Mouse (Mus musculus) brain, adult 2 months (tissue): ENCODE results near the gene Mgat4c.

ENCODE experiments used
- DNase-seq: peaks from one replicate; pipeline ENCODE4 v3.0.0; 2011; ENCODE audit warnings: low read depth, low spot score

Gene Mgat4c

DNA sequence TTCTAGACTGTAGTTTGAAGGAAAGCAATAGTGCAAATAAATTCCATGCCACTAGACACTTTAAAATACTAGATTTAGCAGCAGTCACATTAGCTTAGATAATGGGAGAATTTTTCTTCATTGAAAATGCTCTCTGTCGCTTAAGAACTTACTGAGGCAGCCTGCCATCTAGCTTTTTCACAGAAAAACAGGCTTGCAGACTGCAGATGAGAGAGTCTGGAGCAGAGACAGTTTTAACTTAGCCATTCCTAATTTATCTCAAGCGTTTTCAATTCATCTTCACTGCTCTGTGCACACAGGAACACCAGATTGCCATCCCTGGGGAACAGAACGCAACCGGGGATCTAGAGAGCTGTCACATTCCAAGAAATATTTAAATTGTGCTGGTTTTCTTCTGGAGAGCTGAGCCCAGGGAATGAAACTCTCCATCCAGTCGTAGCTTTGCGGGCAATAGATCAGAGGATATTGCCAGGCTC, at the start of gene Mgat4c:
TSS of gene Mgat4c (plus strand) at position 51 of the 476 bp plus-strand sequence.
- DNase-seq, result peak; percentile 92

- no peak for DNase-seq
Observed at GRCm38 (mm10) chr10:101635266-101635665, 46.0 kb upstream of the Mgat4c start.

- peak; percentile 52 for DNase-seq
Observed at GRCm38 (mm10) chr10:101641048-101641447, 40.2 kb upstream of the Mgat4c start.

- peak; percentile 5 for DNase-seq
Observed at GRCm38 (mm10) chr10:101681914-101682313, 627 bp downstream of the Mgat4c start.

DNA sequence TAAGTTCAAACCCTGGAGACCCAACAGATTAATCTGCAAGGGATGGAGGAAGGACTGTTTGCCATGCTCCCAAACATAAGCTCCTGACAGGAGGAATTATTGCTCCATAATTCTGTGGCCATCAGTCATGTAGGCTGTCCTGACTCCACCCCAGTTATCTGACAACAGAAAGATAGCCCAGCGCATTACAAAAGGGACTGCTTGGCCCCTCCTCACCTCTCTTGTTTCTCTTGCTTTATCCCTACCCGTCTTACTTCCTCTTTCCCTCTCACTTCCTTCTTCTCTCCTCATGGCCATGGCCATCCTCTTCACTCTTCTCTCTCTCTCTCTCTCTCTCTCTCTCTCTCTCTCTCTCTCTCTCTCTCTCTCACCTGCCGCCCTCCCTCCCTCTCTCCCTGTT, 80.5 kb downstream of the Mgat4c start:
- DNase-seq, result no peak

- DNase-seq, result peak; percentile 27
Observed at GRCm38 (mm10) chr10:101770688-101771087, 89.4 kb downstream of the Mgat4c start.

DNA sequence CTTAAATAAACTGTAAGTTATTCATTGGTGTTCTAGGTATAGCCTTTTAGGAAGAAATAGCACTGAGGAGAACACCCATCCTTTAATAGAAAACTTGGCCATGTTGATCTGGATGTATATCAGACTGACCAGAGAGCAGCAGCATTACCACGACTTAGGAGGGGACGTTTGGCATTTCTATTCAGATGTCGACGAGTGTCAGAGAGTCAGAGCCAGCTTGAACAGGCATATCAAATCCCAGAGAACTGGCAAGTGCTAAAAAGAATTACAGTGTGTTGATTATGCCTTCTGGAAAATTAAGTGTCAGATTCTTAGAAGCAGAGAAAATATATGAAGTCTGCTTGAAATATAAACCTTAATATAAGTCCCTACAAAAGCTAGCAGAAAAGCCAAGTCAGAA, 89.9 kb downstream of the Mgat4c start:
- no peak for DNase-seq

- DNase-seq, result peak; percentile 28
Observed at GRCm38 (mm10) chr10:101783161-101783744, 102.0 kb downstream of the Mgat4c start.

DNA sequence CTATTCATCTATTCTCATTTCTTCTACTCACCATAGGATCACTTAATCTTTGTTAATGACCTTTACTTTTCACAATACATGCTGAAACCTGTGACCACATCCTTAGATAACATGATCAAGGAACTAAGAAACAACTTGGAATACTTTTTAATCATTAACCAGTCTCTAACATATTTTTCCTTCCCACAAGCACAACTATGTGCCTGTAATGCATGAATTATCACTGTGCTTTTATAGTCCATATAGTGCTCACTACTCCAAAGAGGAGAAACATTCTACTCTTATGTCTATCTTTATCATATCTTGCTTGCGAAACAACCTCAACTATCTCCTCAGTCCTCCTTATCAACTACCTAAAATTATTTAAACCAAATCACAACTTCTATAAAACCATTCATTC, 114.2 kb downstream of the Mgat4c start:
- no peak for DNase-seq

GRCm38 (mm10) chr10:101798831-101799474, 117.7 kb downstream of the Mgat4c start:
- peak; percentile 7 for DNase-seq

GRCm38 (mm10) chr10:101808768-101809167, 127.5 kb downstream of the Mgat4c start:
- peak; percentile 8 for DNase-seq

- DNase-seq, result peak; percentile 58
Observed at GRCm38 (mm10) chr10:101816902-101817301, 135.6 kb downstream of the Mgat4c start.

GRCm38 (mm10) chr10:101827944-101828343, 146.7 kb downstream of the Mgat4c start:
- DNase-seq, result no peak

GRCm38 (mm10) chr10:101856115-101856514, 174.8 kb downstream of the Mgat4c start:
- no peak for DNase-seq

DNA sequence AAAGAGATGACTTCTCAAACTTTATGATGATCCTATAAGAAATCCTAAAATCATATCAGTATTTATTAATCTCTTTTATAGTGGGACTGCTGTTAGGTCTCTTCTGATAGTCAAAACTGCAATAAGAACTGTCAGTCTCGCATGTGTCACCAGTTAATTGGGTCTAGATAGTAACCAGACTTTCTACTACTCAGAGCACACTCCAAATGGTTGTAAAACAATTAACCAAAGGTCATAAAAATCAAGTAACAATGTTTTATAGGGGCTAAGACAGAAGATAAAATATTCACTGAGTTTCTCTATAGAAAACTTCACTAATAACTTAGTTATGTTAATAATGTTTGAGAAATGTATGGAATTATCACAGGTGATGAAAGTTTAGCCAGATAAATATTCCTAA, 208.6 kb downstream of the Mgat4c start:
- no peak for DNase-seq

- no peak for DNase-seq
Observed at GRCm38 (mm10) chr10:101917328-101917814, 236.1 kb downstream of the Mgat4c start.

GRCm38 (mm10) chr10:101997612-101998011, 316.3 kb downstream of the Mgat4c start:
- peak; percentile 24 for DNase-seq

GRCm38 (mm10) chr10:102042513-102042912, 361.2 kb downstream of the Mgat4c start:
- peak; percentile 21 for DNase-seq

DNA sequence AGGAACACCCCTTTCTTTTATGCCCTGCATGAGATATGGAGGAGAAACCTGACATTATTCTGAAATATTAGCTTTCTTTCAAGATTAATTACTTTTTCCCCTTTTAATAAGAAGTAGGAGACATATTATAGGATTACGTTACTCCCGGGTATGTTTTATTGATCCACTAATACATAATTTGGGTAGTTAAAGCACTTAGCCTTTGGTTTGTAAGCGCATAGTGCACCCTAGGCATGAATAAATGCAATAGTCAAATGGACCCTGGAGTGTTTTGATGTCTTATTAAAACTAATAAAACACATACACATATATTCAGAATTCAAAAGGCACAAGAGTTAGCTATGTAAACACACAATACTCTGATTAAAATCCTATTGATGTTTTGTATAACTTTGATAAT, 374.9 kb downstream of the Mgat4c start:
- DNase-seq, result no peak

DNA sequence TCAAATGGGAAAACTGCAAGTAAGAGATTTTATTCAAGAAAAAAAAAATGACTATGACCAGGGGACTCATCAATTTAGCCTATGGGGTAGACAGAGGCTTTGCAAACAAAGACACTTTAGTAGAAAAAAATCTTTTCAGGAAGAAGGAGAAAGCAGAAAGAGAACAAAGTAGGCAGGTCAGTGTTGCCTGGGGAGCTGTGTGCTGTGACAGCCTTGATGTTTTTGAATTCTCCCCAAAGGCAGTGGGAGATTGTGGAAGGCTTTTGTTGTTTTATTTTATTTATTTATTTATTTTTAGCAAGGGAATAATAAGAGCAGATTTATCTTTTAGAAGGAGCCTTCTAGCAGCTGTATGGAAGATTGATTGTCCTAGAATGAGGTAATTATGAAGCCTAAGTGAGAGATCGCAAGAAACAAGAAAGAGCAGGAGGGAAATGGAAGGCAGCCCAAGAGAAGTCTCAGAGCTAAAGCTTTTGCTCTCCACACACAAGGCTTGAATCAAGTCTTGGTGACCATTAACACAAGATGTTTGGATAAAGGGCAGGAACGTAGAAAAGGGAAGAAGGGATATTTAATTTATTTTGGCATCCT, 375.8 kb downstream of the Mgat4c start:
- DNase-seq, result no peak

GRCm38 (mm10) chr10:102074541-102075398, 393.5 kb downstream of the Mgat4c start:
- DNase-seq, result no peak

- DNase-seq, result no peak
Observed at GRCm38 (mm10) chr10:102123153-102123552, 441.9 kb downstream of the Mgat4c start.
